Mouse (Mus musculus) hindbrain, embryonic 15.5 days (tissue): ENCODE results near the gene Mrpl43. TPM values are rescaled to one million over a fixed set of nuclear protein-coding genes. Genes with fewer than 3 reads are reported as not detected.
"Not testable (repeated sequence)": the region's sequence is repeated elsewhere in the genome, so short reads cannot be mapped to it uniquely, and the experiment has no call there.

Experiments used
- ATAC-seq: fragments of 200-750 bp; cut with Nextera tagmentation; 2 replicates; pipeline ENCODE4 v1.8.0; 2017; ENCODE audit warnings: low read depth, moderate number of reproducible peaks, moderate TSS enrichment; ENCODE audit not compliant: low FRiP score
- H3K27ac ChIP-seq: fragments of 300-500 bp; sonication (generic); replicated peaks from 2 replicates; pipeline ENCODE4 v1.5.1; 2015; ENCODE audit warnings: mild to moderate bottlenecking, inconsistent platforms
- H3K27me3 ChIP-seq: fragments of 300-500 bp; sonication (generic); 2 replicates; pipeline ENCODE4 v1.6.1; 2015; ENCODE audit warnings: control low read depth, inconsistent platforms
- H3K36me3 ChIP-seq: fragments of 300-500 bp; sonication (generic); 2 replicates; pipeline ENCODE4 v1.6.1; 2015; ENCODE audit warnings: control low read depth, inconsistent platforms
- H3K4me1 ChIP-seq: fragments of 300-500 bp; sonication (generic); replicated peaks from 2 replicates; pipeline ENCODE4 v1.6.1; 2015; ENCODE audit warnings: control low read depth, inconsistent platforms
- H3K4me2 ChIP-seq: fragments of 300-500 bp; sonication (generic); 2 replicates; pipeline ENCODE4 v1.6.1; 2015; ENCODE audit warnings: moderate library complexity, mild to moderate bottlenecking, inconsistent platforms
- H3K4me3 ChIP-seq: fragments of 300-500 bp; sonication (generic); 2 replicates; pipeline ENCODE4 v1.5.1; 2015; ENCODE audit warnings: mild to moderate bottlenecking, inconsistent platforms
- H3K9ac ChIP-seq: fragments of 300-500 bp; sonication (generic); 2 replicates; pipeline ENCODE4 v1.6.1; 2015; ENCODE audit warnings: inconsistent platforms
- H3K9me3 ChIP-seq: fragments of 300-500 bp; sonication (generic); 2 replicates; pipeline ENCODE4 v1.6.1; 2016; ENCODE audit warnings: control low read depth, inconsistent platforms
- WGBS: fragments of 180-500 bp; shearing (Covaris S2); methylation state at CpG from one replicate; pipeline ENCODE4 v1.1.7; 2015; 5-methylcytosine and 5-hydroxymethylcytosine counted together
- polyA plus RNA-seq: library from polyadenylated mRNA; unstranded; fragments of >200 nt; fragmentation: Nextera tagmentation; extraction: Ambion mirVana; gene quantifications from 2 replicates; pipeline ENCODE4 v1.2.1, GENCODE M21; 2015

Gene Mrpl43
- polyA plus RNA-seq, 1 experiment from 2014 or later, result 94.7 TPM

DNA sequence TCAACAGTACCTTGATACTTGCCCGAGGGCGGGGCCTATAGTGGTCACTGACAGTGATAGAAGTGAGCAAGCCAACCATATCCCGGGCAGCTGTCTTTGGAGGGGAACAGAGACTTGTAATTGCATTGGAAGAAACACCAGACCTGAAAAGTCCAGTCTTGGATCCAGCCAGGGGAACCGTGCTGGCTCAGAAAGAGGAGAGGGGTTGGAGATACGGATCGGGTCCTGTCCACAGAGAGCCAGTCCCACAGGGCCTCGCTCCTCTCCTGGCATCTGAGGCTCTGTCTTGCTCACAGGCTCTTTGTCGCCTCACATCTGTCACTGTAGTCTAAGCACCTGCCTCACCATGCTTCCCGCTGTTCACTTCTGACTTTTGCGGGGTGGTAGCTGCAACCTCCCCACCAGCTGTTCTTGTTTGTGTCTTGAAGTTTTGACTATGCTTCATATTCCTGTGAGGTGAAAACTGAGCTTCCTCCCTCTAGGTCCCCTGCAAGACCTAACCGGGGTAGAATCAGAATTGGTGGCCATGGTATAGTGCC is 38.2 kb upstream of the Mrpl43 start:
- no peaks in the 10 kb centered on the region for H3K36me3 ChIP-seq
- no peak overlapping the region for H3K4me2 ChIP-seq
- 0 out of 2 replicates have a peak, but pooled peaks cover 7% of the 10 kb centered on the region for H3K27me3 ChIP-seq
- H3K4me1 ChIP-seq, result peaks cover 31% of the 10 kb centered on the region
- WGBS, result 67% methylated on average over 10 of the region's 11 CpGs
- no peak for ATAC-seq
- H3K27ac ChIP-seq, result no peak overlapping the region
- H3K4me3 ChIP-seq, result no peak overlapping the region
- no peaks in the 10 kb centered on the region for H3K9me3 ChIP-seq
- no peak overlapping the region for H3K9ac ChIP-seq

DNA sequence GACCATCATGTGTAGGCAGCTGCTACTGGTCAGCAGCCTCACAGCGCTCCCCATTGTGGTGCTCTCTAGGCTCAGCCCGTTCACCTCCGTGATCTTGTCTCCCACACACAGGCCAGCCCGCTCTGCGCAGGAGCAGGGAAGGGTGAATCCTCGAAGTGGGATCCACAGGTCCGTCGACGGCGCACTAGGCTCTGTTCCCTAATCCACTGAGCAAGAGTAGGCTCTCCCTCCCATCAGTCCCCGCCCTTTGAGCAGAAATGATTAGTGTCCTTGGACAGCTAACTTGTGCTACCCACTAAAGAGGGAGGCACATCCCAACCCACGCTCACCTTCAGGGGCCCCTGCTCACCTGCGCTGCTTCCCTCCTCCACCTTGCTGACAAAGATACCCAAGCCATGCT is 34.0 kb upstream of the Mrpl43 start:
- no peak for ATAC-seq
- WGBS, result 61% methylated on average over 13 of the region's 13 CpGs
- H3K9ac ChIP-seq, result no peak overlapping the region
- H3K4me2 ChIP-seq, result no peak overlapping the region
- H3K36me3 ChIP-seq, result no peaks in the 10 kb centered on the region
- no peak overlapping the region for H3K4me3 ChIP-seq
- no peaks in the 10 kb centered on the region for H3K9me3 ChIP-seq
- 0 out of 2 replicates have a peak, but pooled peaks cover 7% of the 10 kb centered on the region for H3K27me3 ChIP-seq
- no peak overlapping the region for H3K27ac ChIP-seq
- H3K4me1 ChIP-seq, result peaks cover 4% of the 10 kb centered on the region; the same call in 1 of the 2 replicates

DNA sequence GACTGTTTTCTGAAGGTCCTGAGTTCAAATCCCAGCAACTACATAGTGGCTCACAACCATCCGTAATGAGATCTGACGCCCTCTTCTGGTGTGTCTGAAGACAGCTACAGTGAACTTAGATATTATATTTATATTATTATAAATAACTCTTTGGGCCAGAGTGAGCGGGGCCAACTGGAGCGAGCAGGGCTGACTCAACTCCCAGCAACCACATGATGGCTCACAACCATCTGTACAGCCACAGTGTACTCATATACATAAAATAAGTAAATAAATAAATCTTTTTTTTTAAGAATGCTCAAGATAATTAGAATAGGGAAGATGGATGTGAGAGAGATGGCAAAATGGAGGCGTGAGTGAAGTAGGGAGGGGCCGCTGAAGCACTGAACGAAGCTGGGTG is 32.0 kb upstream of the Mrpl43 start:
- not testable (repeated sequence) for H3K27ac ChIP-seq, H3K4me1 ChIP-seq, H3K4me3 ChIP-seq, ATAC-seq, H3K36me3 ChIP-seq, H3K4me2 ChIP-seq, H3K27me3 ChIP-seq, H3K9me3 ChIP-seq, H3K9ac ChIP-seq
- 94% methylated on average over 7 of the region's 7 CpGs for WGBS

DNA sequence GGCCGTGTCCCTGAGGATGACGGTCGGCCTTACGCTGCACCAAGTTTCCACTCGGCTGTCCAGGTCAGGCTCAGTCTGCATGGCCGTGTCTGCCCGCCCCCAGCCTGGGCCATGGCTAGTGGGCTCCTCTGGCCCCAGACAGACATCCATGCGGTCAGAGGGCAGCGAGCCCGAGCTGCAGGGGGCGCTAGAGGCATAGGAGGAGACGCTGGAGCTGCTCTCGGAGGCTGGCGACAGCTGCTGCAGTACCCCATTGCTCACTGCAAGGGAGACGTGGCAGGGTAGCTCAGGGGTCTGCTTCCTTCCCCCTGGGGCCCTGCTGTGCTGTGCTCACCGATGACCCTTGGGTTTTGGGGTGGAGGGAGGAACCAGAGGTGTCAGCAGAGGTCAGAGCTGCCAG is 30.6 kb upstream of the Mrpl43 start:
- Histone ChIP-seq H3K9me3 (no peaks in the 10 kb centered on the region), H3K36me3 (no peaks in the 10 kb centered on the region), H3K4me3 (no peak overlapping the region), H3K27ac (no peak overlapping the region), H3K4me2 (no peak overlapping the region), H3K27me3 (0 out of 2 replicates have a peak, but pooled peaks cover 7% of the 10 kb centered on the region), H3K4me1 (peaks cover 11% of the 10 kb centered on the region; the same call in 1 of the 2 replicates), H3K9ac (no peak overlapping the region)
- ATAC-seq, result no peak
- WGBS, result 31% methylated on average over 16 of the region's 16 CpGs

DNA sequence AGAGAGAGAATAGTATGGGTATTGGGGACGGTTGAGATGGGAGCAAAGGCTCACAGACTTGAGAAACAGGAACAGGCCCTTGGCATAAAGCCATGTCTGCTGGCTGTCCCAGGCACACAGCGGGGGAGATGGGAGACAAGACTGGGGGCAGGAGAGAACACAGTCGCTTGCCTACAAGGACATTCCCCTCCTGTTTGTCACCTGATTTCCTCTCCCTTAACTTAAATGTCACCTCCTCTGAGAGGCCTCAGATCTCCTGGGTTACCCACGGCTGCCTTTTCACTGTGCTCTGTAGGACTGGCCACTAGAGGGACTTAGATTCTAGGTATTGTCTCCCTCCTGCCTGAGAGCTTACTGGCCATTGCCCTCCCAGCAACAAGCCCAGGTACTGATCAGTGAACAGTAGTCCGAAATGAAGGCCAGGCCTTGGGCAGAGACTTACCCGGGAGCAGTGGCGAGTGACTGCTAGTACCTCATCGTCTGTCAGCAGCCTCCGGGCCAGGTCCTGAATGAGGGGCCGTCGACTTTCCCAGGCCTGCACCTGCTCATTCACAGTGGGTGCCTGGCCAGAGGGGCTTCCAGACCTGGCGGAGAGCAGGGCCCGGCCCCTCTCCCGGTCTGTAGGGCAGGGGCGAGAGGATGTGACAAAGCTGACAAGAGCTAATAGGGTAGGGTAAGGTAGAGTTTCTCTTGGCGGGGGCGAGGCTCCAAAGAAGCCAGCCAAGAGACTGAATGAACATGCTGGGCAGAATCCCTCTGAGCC is 26.5 kb upstream of the Mrpl43 start:
- H3K4me2 ChIP-seq, result no peak overlapping the region
- no peak overlapping the region for H3K9ac ChIP-seq
- no peak overlapping the region for H3K27ac ChIP-seq
- no peak for ATAC-seq
- no peak overlapping the region for H3K4me3 ChIP-seq
- WGBS, result 51% methylated on average over 17 of the region's 17 CpGs
- H3K4me1 ChIP-seq, result peaks cover 26% of the 10 kb centered on the region; the same call in 1 of the 2 replicates
- H3K9me3 ChIP-seq, result no peaks in the 10 kb centered on the region
- H3K27me3 ChIP-seq, result no peaks in the 10 kb centered on the region
- peaks cover 1% of the 10 kb centered on the region; the same call in 1 of the 2 replicates for H3K36me3 ChIP-seq

DNA sequence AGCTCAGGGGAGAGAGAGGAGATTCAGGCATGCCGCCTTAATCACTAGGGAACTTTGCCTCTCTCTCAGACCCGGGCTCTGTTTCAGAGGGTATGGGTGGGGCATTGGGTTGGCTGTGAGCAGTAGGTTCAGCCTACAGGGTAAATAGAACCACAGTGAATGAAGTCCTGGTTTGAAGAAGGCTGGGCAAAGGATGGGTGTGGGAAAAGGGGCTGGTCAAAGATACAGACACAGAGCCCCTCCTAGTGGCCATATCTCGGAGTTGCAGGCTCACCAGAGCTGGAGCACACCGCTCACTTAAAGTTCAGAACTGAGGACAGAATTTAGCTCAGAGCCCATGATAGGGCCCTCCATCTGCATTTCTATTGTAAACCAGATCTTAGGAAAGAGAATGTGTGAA is 25.5 kb upstream of the Mrpl43 start:
- H3K4me2 ChIP-seq, result no peak overlapping the region
- no peak overlapping the region for H3K4me3 ChIP-seq
- ATAC-seq, result peak; percentile 30; the same call in 1 of the 2 replicates
- peaks cover 26% of the 10 kb centered on the region; the same call in 1 of the 2 replicates for H3K4me1 ChIP-seq
- 25% methylated on average over 4 of the region's 4 CpGs for WGBS
- no peaks in the 10 kb centered on the region for H3K9me3 ChIP-seq
- H3K27me3 ChIP-seq, result no peaks in the 10 kb centered on the region
- H3K27ac ChIP-seq, result no peak overlapping the region
- no peak overlapping the region for H3K9ac ChIP-seq
- peaks cover 10% of the 10 kb centered on the region; the same call in 1 of the 2 replicates for H3K36me3 ChIP-seq

DNA sequence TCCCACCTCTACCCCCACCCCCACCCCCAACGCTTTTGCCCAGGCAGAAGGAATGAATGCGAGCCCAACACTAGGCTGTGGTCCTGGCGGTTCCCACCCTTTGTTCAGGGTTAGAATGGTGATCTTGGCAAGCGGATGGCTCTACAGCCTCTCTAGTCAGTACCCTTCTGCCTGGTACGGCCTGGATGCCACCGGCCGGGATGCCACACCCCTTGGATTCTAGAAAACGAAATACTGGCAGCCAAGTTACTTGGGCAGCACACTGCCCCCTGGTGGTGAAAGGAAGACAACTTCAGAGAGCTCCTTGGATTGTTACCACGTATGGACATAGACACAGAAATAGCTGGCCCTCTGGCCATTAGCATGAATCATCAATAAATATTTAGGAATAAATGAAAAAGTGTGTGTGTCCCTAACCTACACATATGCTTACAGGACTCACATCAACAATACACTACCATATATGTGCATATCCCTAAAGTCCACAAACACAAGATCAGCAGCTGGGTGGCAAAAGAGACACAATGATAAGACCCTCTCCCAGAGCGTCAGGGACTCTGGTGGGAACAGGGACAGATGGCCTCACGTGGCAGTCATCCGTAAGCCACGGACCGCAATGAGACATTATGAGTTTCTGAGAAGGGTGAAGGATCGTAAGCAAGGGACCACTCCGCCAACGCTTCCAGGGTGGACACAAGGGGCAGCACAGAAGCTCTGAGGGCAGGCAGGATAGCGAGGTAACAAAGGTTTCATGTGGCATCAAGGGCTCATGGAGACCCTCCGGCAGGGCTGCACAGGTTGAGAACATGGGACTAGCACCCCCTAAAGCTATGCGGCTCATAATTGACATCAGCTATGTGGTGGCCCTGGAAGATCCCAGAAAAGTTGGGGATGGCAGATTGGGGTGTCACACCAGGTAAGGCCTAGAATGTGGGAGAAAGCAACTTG is 24.8 kb upstream of the Mrpl43 start:
- H3K36me3 ChIP-seq, result peaks cover 17% of the 10 kb centered on the region
- no peaks in the 10 kb centered on the region for H3K27me3 ChIP-seq
- H3K4me1 ChIP-seq, result peaks cover 26% of the 10 kb centered on the region; the same call in 1 of the 2 replicates
- 38% methylated on average over 20 of the region's 20 CpGs for WGBS
- no peaks in the 10 kb centered on the region for H3K9me3 ChIP-seq
- no peak overlapping the region for H3K9ac ChIP-seq
- H3K4me2 ChIP-seq, result peak overlapping the region; percentile 44
- H3K27ac ChIP-seq, result no peak overlapping the region
- no peak overlapping the region for H3K4me3 ChIP-seq
- peak; percentile 55 for ATAC-seq

DNA sequence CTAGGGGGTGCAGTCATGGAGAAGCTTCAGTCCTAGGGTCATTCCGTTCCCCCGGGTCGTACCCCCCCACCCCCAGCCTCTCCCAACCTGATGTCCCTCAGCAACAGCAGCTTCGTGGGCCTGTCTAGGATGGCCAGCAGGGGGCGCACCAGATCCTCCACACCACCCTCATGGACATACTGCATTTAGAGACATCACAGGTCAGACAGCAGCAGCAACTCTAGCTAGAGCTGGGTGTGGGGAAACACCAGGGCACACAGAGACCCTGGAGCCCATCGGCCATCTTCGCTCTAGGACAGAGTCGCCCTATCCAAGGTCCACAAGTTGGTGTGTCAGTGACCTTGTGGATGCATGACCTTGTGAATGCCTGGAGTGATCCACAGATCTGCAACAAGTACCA is 23.9 kb upstream of the Mrpl43 start:
- H3K4me2 ChIP-seq, result no peak overlapping the region
- peak; percentile 17; the same call in 1 of the 2 replicates for ATAC-seq
- H3K4me1 ChIP-seq, result peaks cover 26% of the 10 kb centered on the region; the same call in 1 of the 2 replicates
- H3K9ac ChIP-seq, result no peak overlapping the region
- H3K4me3 ChIP-seq, result no peak overlapping the region
- H3K9me3 ChIP-seq, result no peaks in the 10 kb centered on the region
- WGBS, result 37% methylated on average over 8 of the region's 8 CpGs
- H3K36me3 ChIP-seq, result peaks cover 25% of the 10 kb centered on the region
- no peak overlapping the region for H3K27ac ChIP-seq
- no peaks in the 10 kb centered on the region for H3K27me3 ChIP-seq

DNA sequence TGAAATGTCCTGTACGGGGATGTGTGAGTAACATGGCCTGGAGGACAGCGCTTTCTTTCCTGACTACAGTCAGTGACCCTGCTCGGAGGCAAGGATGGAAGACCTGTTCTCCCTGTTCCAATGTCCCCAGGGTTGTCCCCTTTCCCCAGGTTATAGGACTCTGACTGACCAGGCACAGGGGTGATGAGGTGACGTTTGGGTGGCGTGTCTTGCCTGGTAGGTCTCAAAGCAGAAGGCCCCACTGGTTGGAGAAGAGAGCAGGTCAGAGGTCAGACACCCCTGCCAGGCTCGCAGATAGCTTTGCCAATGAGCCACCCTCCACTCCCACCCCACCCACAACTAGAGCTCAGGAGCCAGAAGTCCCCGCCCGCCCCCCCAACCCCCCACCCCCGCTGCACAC is 23.3 kb upstream of the Mrpl43 start:
- no peak for ATAC-seq
- Histone ChIP-seq H3K4me1 (peaks cover 26% of the 10 kb centered on the region; the same call in 1 of the 2 replicates), H3K4me2 (no peak overlapping the region), H3K36me3 (peaks cover 28% of the 10 kb centered on the region), H3K27me3 (no peaks in the 10 kb centered on the region), H3K4me3 (no peak overlapping the region), H3K9me3 (no peaks in the 10 kb centered on the region), H3K9ac (no peak overlapping the region), H3K27ac (no peak overlapping the region)
- WGBS, result 51% methylated on average over 9 of the region's 9 CpGs

DNA sequence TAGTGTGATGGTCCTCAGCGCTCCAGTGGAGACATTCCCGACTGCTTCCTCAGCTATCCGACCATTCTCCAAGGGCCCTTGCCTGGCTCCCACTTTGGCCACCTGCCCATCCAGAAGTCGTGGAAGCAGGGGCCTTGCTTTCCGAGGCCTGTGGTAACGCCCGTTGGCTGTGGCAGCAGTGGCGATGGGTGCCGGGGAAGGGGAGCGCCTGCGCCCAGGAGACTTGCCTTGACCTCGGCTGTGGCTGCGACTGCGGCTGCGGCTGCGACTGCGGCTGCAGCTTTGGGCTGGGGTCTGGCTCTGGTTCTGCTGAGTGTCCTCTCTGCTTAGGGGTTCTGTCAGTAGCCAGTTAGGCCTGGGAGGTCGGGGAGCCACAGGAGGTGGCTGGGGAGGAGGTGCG is 22.5 kb upstream of the Mrpl43 start:
- H3K4me1 ChIP-seq, result peaks cover 26% of the 10 kb centered on the region; the same call in 1 of the 2 replicates
- H3K9ac ChIP-seq, result no peak overlapping the region

DNA sequence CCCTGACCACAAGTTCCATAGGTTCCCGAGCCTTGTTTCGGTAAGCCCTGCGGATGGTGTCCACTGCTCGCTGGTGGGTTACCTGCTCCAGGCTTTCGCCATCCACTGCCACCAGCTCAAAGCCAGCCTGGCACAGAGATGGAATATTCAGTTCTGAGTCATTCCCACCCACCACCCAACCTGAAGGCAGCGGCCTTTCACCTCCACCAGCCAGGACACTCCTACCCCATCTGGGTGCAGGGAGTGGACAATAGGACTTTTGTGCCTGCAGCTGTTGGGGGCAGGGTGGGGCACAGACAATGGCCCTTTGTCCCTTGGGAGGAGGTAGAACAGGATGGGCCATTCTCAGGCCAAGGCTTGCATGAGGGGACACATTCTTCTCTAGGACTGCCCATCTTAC is 21.6 kb upstream of the Mrpl43 start:
- 82% methylated on average over 6 of the region's 6 CpGs for WGBS
- Histone ChIP-seq H3K9me3 (no peaks in the 10 kb centered on the region), H3K36me3 (peaks cover 28% of the 10 kb centered on the region), H3K27me3 (no peaks in the 10 kb centered on the region), H3K9ac (no peak overlapping the region), H3K4me3 (no peak overlapping the region), H3K4me2 (no peak overlapping the region), H3K27ac (no peak overlapping the region), H3K4me1 (peaks cover 24% of the 10 kb centered on the region; the same call in 1 of the 2 replicates)
- no peak for ATAC-seq

More for the DNA sequence above, 22.5 kb upstream of the Mrpl43 start:
- Histone ChIP-seq H3K9me3 (no peaks in the 10 kb centered on the region), H3K36me3 (peaks cover 28% of the 10 kb centered on the region), H3K4me3 (no peak overlapping the region), H3K27ac (no peak overlapping the region), H3K27me3 (no peaks in the 10 kb centered on the region), H3K4me2 (no peak overlapping the region)
- no peak for ATAC-seq
- WGBS, result 62% methylated on average over 19 of the region's 19 CpGs
